Comparison of ENCODE assay signal across 14 mouse cellular contexts in the genomic region with DNA sequence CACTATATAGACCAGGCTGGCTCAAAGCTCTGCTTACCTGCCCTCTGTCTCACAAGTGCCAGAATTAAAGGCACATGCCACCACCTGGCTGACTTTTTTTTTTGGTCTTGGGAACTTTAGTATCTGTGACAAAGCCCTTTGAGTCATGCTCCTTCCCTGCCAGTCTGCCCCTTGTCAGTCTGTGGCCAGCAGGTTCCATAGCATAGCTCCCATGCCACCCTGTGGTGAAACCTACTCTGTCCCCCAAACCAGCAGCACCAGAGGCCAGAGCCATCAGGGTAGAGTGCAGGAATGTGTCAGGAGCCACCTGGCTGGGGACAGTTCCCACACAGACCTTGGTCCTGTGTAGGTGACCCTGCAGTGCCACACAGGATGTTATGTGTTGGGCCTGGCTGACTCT. TPM values are rescaled to one million over a fixed set of nuclear protein-coding genes. Genes with fewer than 3 reads are reported as not detected.
DNase-seq lines count a peak whose midpoint lies in the region; ATAC-seq lines count a peak whose summit lies in the region.
"Had no signal": no experiment of that assay in that cellular context is flagged by ENCODE, and none has a peak within 500 bp of the region (broad histone marks: within the 10 kb centered on the region; RNA-seq: fewer than 3 reads in every experiment).

No protein-coding gene starts in this region.

- no peaks in the 10 kb centered on the region for H3K36me3 ChIP-seq in lung, embryonic 15.5 days
- H3K36me3 ChIP-seq in embryonic facial prominence, embryonic 14.5 days (ENCODE audit: control insufficient read depth, insufficient read depth, low read length): no peaks in the 10 kb centered on the region
- 0 out of 2 replicates have a peak, but pooled peaks cover under 1% of the 10 kb centered on the region for H3K36me3 ChIP-seq in limb, embryonic 15.5 days
- H3K36me3 ChIP-seq: forebrain, embryonic 12.5 days had no signal

- no peaks in the 10 kb centered on the region for H3K9me3 ChIP-seq in lung, embryonic 15.5 days
- H3K9me3 ChIP-seq in embryonic facial prominence, embryonic 14.5 days (ENCODE audit: control insufficient read depth, low read length): no peaks in the 10 kb centered on the region
- H3K9me3 ChIP-seq in limb, embryonic 15.5 days: no peaks in the 10 kb centered on the region
- H3K9me3 ChIP-seq: forebrain, embryonic 12.5 days; liver, embryonic 13.5 days had no signal

- no peak overlapping the region for H3K4me3 ChIP-seq in lung, embryonic 15.5 days
- no peak overlapping the region for H3K4me3 ChIP-seq in embryonic facial prominence, embryonic 14.5 days (ENCODE audit: low read depth, low read length)
- H3K4me3 ChIP-seq in limb, embryonic 15.5 days: no peak overlapping the region
- H3K4me3 ChIP-seq: forebrain, embryonic 12.5 days; heart, adult 2 months; liver, embryonic 13.5 days had no signal

- peak overlapping the region; percentile 53; the same call in 1 of the 2 replicates for H3K27ac ChIP-seq in lung, embryonic 15.5 days
- peak overlapping the region; percentile 70 for H3K27ac ChIP-seq in embryonic facial prominence, embryonic 14.5 days (replicated peaks; ENCODE audit: low read depth, low read length)
- H3K27ac ChIP-seq in limb, embryonic 15.5 days: peak overlapping the region; percentile 88
- H3K27ac ChIP-seq: forebrain, embryonic 12.5 days; heart, adult 2 months; liver, embryonic 13.5 days had no signal

- H3K27me3 ChIP-seq in lung, embryonic 15.5 days: no peaks in the 10 kb centered on the region
- no peaks in the 10 kb centered on the region for H3K27me3 ChIP-seq in embryonic facial prominence, embryonic 14.5 days (replicated peaks; ENCODE audit: control insufficient read depth, insufficient read depth, low read length)
- no peaks in the 10 kb centered on the region for H3K27me3 ChIP-seq in limb, embryonic 15.5 days
- H3K27me3 ChIP-seq: forebrain, embryonic 12.5 days; liver, embryonic 13.5 days had no signal

- ATAC-seq in lung, embryonic 15.5 days (ENCODE audit: borderline replicate concordance, extremely low read depth, low FRiP score, low TSS enrichment): no peak
- peak; percentile 22; the same call in 1 of the 2 replicates for ATAC-seq in common myeloid progenitor, adult 5-6 weeks (replicated peaks; ENCODE audit: low read depth, poor library complexity, severe bottlenecking)
- ATAC-seq in embryonic facial prominence, embryonic 14.5 days (ENCODE audit: low read depth): no peak
- no peak for ATAC-seq in limb, embryonic 15.5 days (ENCODE audit: insufficient number of reproducible peaks, low FRiP score, low TSS enrichment, low read depth)
- no peak for ATAC-seq in granulocyte monocyte progenitor cell, adult 5-6 weeks (replicated peaks; ENCODE audit: poor library complexity, severe bottlenecking)
- ATAC-seq: hindbrain, embryonic 16.5 days had no signal

- H3K9ac ChIP-seq in lung, embryonic 15.5 days: no peak overlapping the region
- H3K9ac ChIP-seq in embryonic facial prominence, embryonic 14.5 days (ENCODE audit: low read depth, low read length): no peak overlapping the region
- H3K9ac ChIP-seq in limb, embryonic 15.5 days: no peak overlapping the region
- H3K9ac ChIP-seq: forebrain, embryonic 12.5 days; liver, embryonic 13.5 days had no signal

- DNase-seq in lung, adult 18-20 months: no peak
- no peak for DNase-seq in embryonic facial prominence, embryonic 14.5 days (ENCODE audit: low spot score)
- DNase-seq in frontal cortex, postnatal 10 days (ENCODE audit: low spot score in 2 of 2): no peak
- DNase-seq: cerebellum, postnatal 10 days; heart, adult 2 months; heart, postnatal 10 days; liver, embryonic 13.5 days; thymus, postnatal 36 days had no signal

- peaks cover 43% of the 10 kb centered on the region for H3K4me1 ChIP-seq in lung, embryonic 15.5 days
- H3K4me1 ChIP-seq in embryonic facial prominence, embryonic 14.5 days (ENCODE audit: control insufficient read depth, insufficient read depth, low read length): peaks cover 16% of the 10 kb centered on the region; the same call in 1 of the 2 replicates
- H3K4me1 ChIP-seq in limb, embryonic 15.5 days: peaks cover 41% of the 10 kb centered on the region

- no peak overlapping the region for H3K4me2 ChIP-seq in lung, embryonic 15.5 days
- H3K4me2 ChIP-seq in embryonic facial prominence, embryonic 14.5 days (ENCODE audit: low read depth, low read length): no peak overlapping the region
- no peak overlapping the region for H3K4me2 ChIP-seq in limb, embryonic 15.5 days
- H3K4me2 ChIP-seq: forebrain, embryonic 12.5 days; liver, embryonic 13.5 days had no signal

RNA-seq across cellular contexts. Expression of a gene that starts 55.7 kb away (rescaled TPM):
- polyA plus RNA-seq in lung, embryonic 15.5 days (2015; fragmentation: Nextera tagmentation; extraction: Ambion mirVana): 50.4 and 54.0 TPM in 2 replicates
- total RNA-seq in common myeloid progenitor, adult 5-6 weeks (2017): 44.4 and 47.0 TPM in 2 replicates
- polyA plus RNA-seq in embryonic facial prominence, embryonic 14.5 days (2014; fragmentation: Nextera tagmentation; extraction: Ambion mirVana): 77.8 and 112 TPM in 2 replicates
- 114 and 119 TPM in 2 replicates for polyA plus RNA-seq in limb, embryonic 15.5 days (2015; fragmentation: Nextera tagmentation; extraction: Ambion mirVana)
- total RNA-seq in granulocyte monocyte progenitor cell, adult 5-6 weeks (2014; fragmentation: Nextera tagmentation): 48.3 and 55.4 TPM in 2 replicates
- total RNA-seq in granulocyte monocyte progenitor cell, adult 5-6 weeks (2017): 51.4 and 73.0 TPM in 2 replicates
